23 mouse cellular contexts compared by ENCODE assay signal in the genomic region with DNA sequence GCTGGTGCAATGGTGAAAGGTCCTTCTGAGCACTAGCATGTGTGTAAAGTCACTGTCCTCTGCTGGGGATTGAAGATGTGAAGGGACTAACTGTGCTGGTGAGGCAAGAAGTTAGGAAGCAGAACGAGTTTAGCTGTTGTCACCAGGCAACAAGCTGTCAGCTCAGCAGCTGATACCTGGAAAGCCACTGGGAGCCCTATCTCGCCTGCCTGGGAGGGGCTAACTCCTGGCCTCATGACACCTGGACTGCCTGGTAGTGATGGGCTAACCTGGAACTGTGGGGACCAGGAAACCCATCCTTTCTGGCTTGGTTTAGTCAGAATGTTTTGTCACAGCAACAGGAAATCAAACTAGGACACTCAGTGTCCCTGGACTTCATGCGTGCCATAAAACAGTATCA. TPM values are rescaled to one million over a fixed set of nuclear protein-coding genes. Genes with fewer than 3 reads are reported as not detected.
DNase-seq lines count a peak whose midpoint lies in the region; ATAC-seq lines count a peak whose summit lies in the region.
"Had no signal": no experiment of that assay in that cellular context is flagged by ENCODE, and none has a peak within 500 bp of the region (broad histone marks: within the 10 kb centered on the region; RNA-seq: fewer than 3 reads in every experiment).

No protein-coding gene starts in this region.

- no peaks in the 10 kb centered on the region for H3K9me3 ChIP-seq in heart, embryonic 11.5 days (replicated peaks; ENCODE audit: control insufficient read depth, low read length)
- H3K9me3 ChIP-seq in heart, embryonic 10.5 days, result no peaks in the 10 kb centered on the region
- H3K9me3 ChIP-seq in megakaryocyte, embryonic 14.5 days, result peaks cover 7% of the 10 kb centered on the region; the same call in 1 of the 2 replicates
- H3K9me3 ChIP-seq: G1E had no signal

- no peak overlapping the region for H3K4me2 ChIP-seq in heart, embryonic 11.5 days

- DNase-seq in heart, adult 11 months, result peak; percentile 83
- peak; percentile 61 for DNase-seq in heart, embryonic 10.5 days (ENCODE audit: low spot score)
- DNase-seq in heart, adult 9 months (ENCODE audit: low spot score in 2 of 2), result no peak
- DNase-seq: adrenal gland, adult 2 months; adrenal gland, adult 8-10 months; adrenal gland, postnatal 10 days; adrenal gland, postnatal 14 days; adrenal gland, postnatal 25 days; adrenal gland, postnatal 36 days; B cell, adult 2 months; cerebellum, adult 11 months; cerebellum, adult 11-12 months; cerebellum, adult 18-20 months had no signal

- H3K4me3 ChIP-seq in heart, embryonic 11.5 days (ENCODE audit: low read depth, low read length), result no peak overlapping the region
- H3K4me3 ChIP-seq in heart, embryonic 10.5 days, result no peak overlapping the region
- peak overlapping the region; percentile 9 for H3K4me3 ChIP-seq in megakaryocyte, embryonic 14.5 days (replicated peaks)

- WGBS in heart, embryonic 11.5 days (ENCODE audit: insufficient replicate concordance), result 53% methylated on average over 3 of the region's 3 CpGs
- WGBS in heart, embryonic 10.5 days, result 60% methylated on average over 3 of the region's 3 CpGs

- no peaks in the 10 kb centered on the region for H3K36me3 ChIP-seq in heart, embryonic 11.5 days (ENCODE audit: control insufficient read depth, insufficient read depth, low read length)
- H3K36me3 ChIP-seq in heart, embryonic 10.5 days, result no peaks in the 10 kb centered on the region
- H3K36me3 ChIP-seq in megakaryocyte, embryonic 14.5 days (replicated peaks; ENCODE audit: low read length), result no peaks in the 10 kb centered on the region
- H3K36me3 ChIP-seq: G1E had no signal

- H3K27me3 ChIP-seq in heart, embryonic 11.5 days (ENCODE audit: control insufficient read depth, insufficient read depth, low read length), result peaks cover 30% of the 10 kb centered on the region
- peaks cover 34% of the 10 kb centered on the region for H3K27me3 ChIP-seq in heart, embryonic 10.5 days (ENCODE audit: insufficient read depth, poor library complexity, severe bottlenecking)
- H3K27me3 ChIP-seq in megakaryocyte, embryonic 14.5 days (replicated peaks), result peaks cover 38% of the 10 kb centered on the region
- H3K27me3 ChIP-seq: CH12.LX had no signal

- ATAC-seq in heart, embryonic 11.5 days (replicated peaks; ENCODE audit: insufficient number of reproducible peaks, low FRiP score, low TSS enrichment), result no peak
- no peak for ATAC-seq in megakaryocyte, adult 5-6 weeks (ENCODE audit: poor library complexity, severe bottlenecking)
- ATAC-seq: activated CD4-positive, CD25-positive, alpha-beta regulatory T cell, adult 4 months; CD4-positive, CD25-positive, alpha-beta regulatory T cell, adult 4 months; Patski had no signal

- H3K27ac ChIP-seq in heart, embryonic 11.5 days (ENCODE audit: low read depth, low read length), result no peak overlapping the region
- H3K27ac ChIP-seq in heart, embryonic 10.5 days, result no peak overlapping the region

- no peaks in the 10 kb centered on the region; the same call in 1 of the 2 replicates for H3K4me1 ChIP-seq in heart, embryonic 11.5 days (ENCODE audit: control insufficient read depth, insufficient read depth, low read length)
- peaks cover 12% of the 10 kb centered on the region; the same call in 1 of the 2 replicates for H3K4me1 ChIP-seq in heart, embryonic 10.5 days
- peaks cover 68% of the 10 kb centered on the region for H3K4me1 ChIP-seq in megakaryocyte, embryonic 14.5 days

- no peak overlapping the region for H3K9ac ChIP-seq in heart, embryonic 11.5 days (ENCODE audit: low read depth, low read length)

RNA-seq across cellular contexts. Expression of a gene that starts 41.0 kb away (rescaled TPM):
- 0.03 TPM in 1 of 2 replicates, not detected in the other for polyA plus RNA-seq in heart, embryonic 11.5 days (2014; fragmentation: Nextera tagmentation; extraction: Ambion mirVana)
- 0.04 TPM in 1 of 2 replicates, not detected in the other for polyA plus RNA-seq in heart, embryonic 10.5 days (2016; fragmentation: Nextera tagmentation; extraction: Ambion mirVana)
- 0.42 TPM in 1 of 2 replicates, not detected in the other for polyA plus RNA-seq in megakaryocyte, embryonic 14.5 days (2012; ENCODE audit: insufficient read depth, low replicate concordance)
- not detected in 2 replicates for total RNA-seq in megakaryocyte, adult 5-6 weeks (2015)
- 0.08 TPM in 1 of 2 replicates, not detected in the other for total RNA-seq in megakaryocyte, adult 5-6 weeks (2017)
- total RNA-seq: adrenal gland, postnatal 14 days; ES-E14; MEL had no signal
- polyA plus RNA-seq: G1E, Patski had no signal

Comparison
In these comparisons a context has a peak if more than half of its experiments do, and no peak if none do; other contexts are left out.
1. DNase-seq: peak in heart, adult 11 months (single experiment) and heart, embryonic 10.5 days (single experiment); none in heart, adult 9 months (0 of 2).